8 mouse cellular contexts compared by ENCODE assay signal in the genomic region with DNA sequence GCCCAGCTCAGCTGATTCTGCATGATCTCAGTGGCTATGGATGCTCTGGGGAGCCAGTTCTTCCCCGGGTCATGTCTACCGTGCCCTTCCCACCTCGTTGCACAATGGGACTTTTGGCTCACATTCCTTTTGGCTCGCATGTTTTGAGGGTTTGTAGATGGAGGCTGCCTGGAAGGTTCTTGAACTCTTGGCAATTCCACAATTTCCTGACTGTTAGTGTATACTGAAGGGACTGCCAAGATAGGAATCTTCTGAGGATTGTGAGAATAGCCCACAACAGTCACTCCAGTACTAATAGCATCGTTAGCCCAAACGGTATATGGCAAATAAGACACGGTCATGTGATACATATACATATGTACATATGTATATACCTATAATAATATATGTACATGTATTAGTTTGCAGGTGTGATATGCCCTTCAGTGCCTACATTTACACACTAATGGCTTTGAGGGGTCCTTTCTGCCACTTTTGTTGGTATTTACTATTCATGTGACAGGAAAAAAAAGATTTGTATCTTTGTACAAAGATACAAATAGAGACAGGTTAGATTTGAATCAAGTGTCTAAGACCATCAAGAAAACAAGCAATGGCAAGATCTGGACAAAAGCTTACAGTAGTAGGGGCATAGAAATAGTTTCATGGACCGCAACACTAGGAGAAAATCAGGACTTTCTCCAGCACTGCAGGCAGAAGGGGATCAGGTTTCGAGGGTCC. TPM values are rescaled to one million over a fixed set of nuclear protein-coding genes. Genes with fewer than 3 reads are reported as not detected.
DNase-seq lines count a peak whose midpoint lies in the region; ATAC-seq lines count a peak whose summit lies in the region.

No protein-coding gene starts in this region.

- no peaks in the 10 kb centered on the region for H3K36me3 ChIP-seq in embryonic facial prominence, embryonic 12.5 days
- no peaks in the 10 kb centered on the region for H3K36me3 ChIP-seq in heart, embryonic 16.5 days (ENCODE audit: control insufficient read depth, insufficient read depth)
- no peaks in the 10 kb centered on the region for H3K36me3 ChIP-seq in midbrain, embryonic 12.5 days

- no peaks in the 10 kb centered on the region for H3K4me1 ChIP-seq in embryonic facial prominence, embryonic 12.5 days
- no peaks in the 10 kb centered on the region for H3K4me1 ChIP-seq in heart, embryonic 16.5 days (ENCODE audit: control insufficient read depth, insufficient read depth, low read length)
- no peaks in the 10 kb centered on the region for H3K4me1 ChIP-seq in midbrain, embryonic 12.5 days

- 32% methylated on average over 9 of the region's 9 CpGs for WGBS in embryonic facial prominence, embryonic 12.5 days
- WGBS in heart, embryonic 16.5 days: 35% methylated on average over 9 of the region's 9 CpGs
- WGBS in midbrain, embryonic 12.5 days: 44% methylated on average over 9 of the region's 9 CpGs

- no peaks in the 10 kb centered on the region for H3K27me3 ChIP-seq in embryonic facial prominence, embryonic 12.5 days
- H3K27me3 ChIP-seq in heart, embryonic 16.5 days (ENCODE audit: control insufficient read depth, insufficient read depth, low read length): no peaks in the 10 kb centered on the region
- H3K27me3 ChIP-seq in midbrain, embryonic 12.5 days: no peaks in the 10 kb centered on the region

- no peaks in the 10 kb centered on the region for H3K9me3 ChIP-seq in embryonic facial prominence, embryonic 12.5 days
- peaks cover 3% of the 10 kb centered on the region; the same call in 1 of the 2 replicates for H3K9me3 ChIP-seq in heart, embryonic 16.5 days (replicated peaks; ENCODE audit: control insufficient read depth, low read length)
- no peaks in the 10 kb centered on the region for H3K9me3 ChIP-seq in midbrain, embryonic 12.5 days

- peak overlapping the region; percentile 39 for H3K4me3 ChIP-seq in embryonic facial prominence, embryonic 12.5 days
- H3K4me3 ChIP-seq in heart, embryonic 16.5 days (ENCODE audit: low read length): peak overlapping the region; percentile 61
- peak overlapping the region; percentile 38 for H3K4me3 ChIP-seq in midbrain, embryonic 12.5 days

- peak; percentile 53 for ATAC-seq in CD4-positive, CD25-positive, alpha-beta regulatory T cell, adult 4 months
- ATAC-seq in embryonic facial prominence, embryonic 12.5 days (ENCODE audit: insufficient number of reproducible peaks, insufficient read depth, low FRiP score, low TSS enrichment): no peak
- ATAC-seq in heart, embryonic 16.5 days (replicated peaks; ENCODE audit: extremely low read depth, insufficient read depth, low FRiP score): no peak
- ATAC-seq in midbrain, embryonic 12.5 days (ENCODE audit: low FRiP score, low read depth): peak; percentile 72

- peak; percentile 70 for DNase-seq in Muller cell, postnatal 12 days (ENCODE audit: inconsistent ontology term)
- peak; percentile 46 to 49 for DNase-seq in kidney, postnatal 36 days
- no peak for DNase-seq in left cerebral cortex, adult 8-10 months (ENCODE audit: low spot score in 2 of 2)
- no peak for DNase-seq in layer of hippocampus, adult 9-10 months (ENCODE audit: low spot score)

- peak overlapping the region; percentile 39 for H3K4me2 ChIP-seq in embryonic facial prominence, embryonic 12.5 days (replicated peaks)
- H3K4me2 ChIP-seq in heart, embryonic 16.5 days (ENCODE audit: low read depth, low read length): peak overlapping the region; percentile 65
- peak overlapping the region; percentile 45 for H3K4me2 ChIP-seq in midbrain, embryonic 12.5 days (replicated peaks)

- no peak overlapping the region for H3K9ac ChIP-seq in embryonic facial prominence, embryonic 12.5 days
- peak overlapping the region; percentile 74 for H3K9ac ChIP-seq in heart, embryonic 16.5 days (ENCODE audit: low read length)
- no peak overlapping the region for H3K9ac ChIP-seq in midbrain, embryonic 12.5 days (replicated peaks)

- no peak overlapping the region for H3K27ac ChIP-seq in embryonic facial prominence, embryonic 12.5 days
- H3K27ac ChIP-seq in heart, embryonic 16.5 days (ENCODE audit: low read length): no peak overlapping the region
- H3K27ac ChIP-seq in midbrain, embryonic 12.5 days (replicated peaks): no peak overlapping the region

RNA-seq across cellular contexts. Expression of gene Ncoa7, which starts 7.3 kb away (rescaled TPM):
- 100 to 1,000 TPM; 105 to 122 TPM for polyA plus RNA-seq in CD4-positive, CD25-positive, alpha-beta regulatory T cell, adult 4 months (2017; shearing (Covaris generic))
- 12.0 and 14.6 TPM in 2 replicates for polyA plus RNA-seq in embryonic facial prominence, embryonic 12.5 days (2016; fragmentation: Nextera tagmentation; extraction: Ambion mirVana)
- polyA plus RNA-seq in heart, embryonic 16.5 days (2015; fragmentation: Nextera tagmentation; extraction: Ambion mirVana): 5.9 and 7.7 TPM in 2 replicates
- 7.4 and 8.0 TPM in 2 replicates for polyA plus RNA-seq in midbrain, embryonic 12.5 days (2016; fragmentation: Nextera tagmentation; extraction: Ambion mirVana)
- 100 to 1,000 TPM in 1 of 4 experiments, 10 to 100 TPM in 3; 82.1 to 111 (median 89.2) TPM for total RNA-seq in left cerebral cortex, adult 8-10 months (2022)

RNA-seq across cellular contexts. Expression of gene Hey2, which starts 32.2 kb away (rescaled TPM):
- polyA plus RNA-seq in CD4-positive, CD25-positive, alpha-beta regulatory T cell, adult 4 months (2017; shearing (Covaris generic)): under 1 TPM in 1 of 2 experiments, not detected in 1; 0.15 TPM
- 17.6 and 19.2 TPM in 2 replicates for polyA plus RNA-seq in embryonic facial prominence, embryonic 12.5 days (2016; fragmentation: Nextera tagmentation; extraction: Ambion mirVana)
- polyA plus RNA-seq in heart, embryonic 16.5 days (2015; fragmentation: Nextera tagmentation; extraction: Ambion mirVana): 49.0 and 50.1 TPM in 2 replicates
- polyA plus RNA-seq in midbrain, embryonic 12.5 days (2016; fragmentation: Nextera tagmentation; extraction: Ambion mirVana): 3.7 and 4.6 TPM in 2 replicates
- total RNA-seq in left cerebral cortex, adult 8-10 months (2022): 1 to 10 TPM; 5.4 to 6.3 (median 5.8) TPM

Comparison
In these comparisons a context has a peak if more than half of its experiments do, and no peak if none do; other contexts are left out.
1. ATAC-seq: peak in CD4-positive, CD25-positive, alpha-beta regulatory T cell, adult 4 months (single experiment) and midbrain, embryonic 12.5 days (single experiment); none in embryonic facial prominence, embryonic 12.5 days (single experiment) and heart, embryonic 16.5 days (single experiment).
2. DNase-seq: peak in Muller cell, postnatal 12 days (single experiment) and kidney, postnatal 36 days (2 of 2); none in left cerebral cortex, adult 8-10 months (0 of 2) and layer of hippocampus, adult 9-10 months (single experiment).
3. Peak in every context shown above with its lines, with median percentiles within 50 percentile points of each other: H3K4me2 ChIP-seq and H3K4me3 ChIP-seq.